Mouse (Mus musculus) lung, postnatal 4 days (tissue): Measurements from ENCODE around the gene Gramd2.

Experiments
- DNase-seq, 2 experiments: peaks; one replicate each; pipeline ENCODE4 v3.0.0; 2021

Gene Gramd2

DNA sequence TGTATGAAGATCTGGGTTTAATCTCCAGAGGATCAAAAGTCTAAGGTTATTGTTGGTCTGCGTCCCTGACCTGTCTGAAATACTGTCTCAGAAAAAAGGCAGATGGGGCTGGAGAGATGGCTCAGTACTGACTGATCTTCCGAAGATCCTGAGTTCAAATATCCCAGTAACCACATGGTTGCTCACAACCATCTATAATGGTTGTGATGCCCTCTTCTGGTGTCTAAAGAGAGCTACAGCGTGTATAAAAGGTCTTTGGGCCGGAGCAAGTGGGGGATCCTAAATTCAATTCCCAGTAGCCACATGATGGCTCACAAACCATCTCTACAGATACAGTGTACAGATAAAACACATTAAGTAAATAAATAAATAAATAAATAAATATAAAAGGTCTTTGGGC lies 10.8 kb upstream of the Gramd2 start:
- no peak for DNase-seq

DNA sequence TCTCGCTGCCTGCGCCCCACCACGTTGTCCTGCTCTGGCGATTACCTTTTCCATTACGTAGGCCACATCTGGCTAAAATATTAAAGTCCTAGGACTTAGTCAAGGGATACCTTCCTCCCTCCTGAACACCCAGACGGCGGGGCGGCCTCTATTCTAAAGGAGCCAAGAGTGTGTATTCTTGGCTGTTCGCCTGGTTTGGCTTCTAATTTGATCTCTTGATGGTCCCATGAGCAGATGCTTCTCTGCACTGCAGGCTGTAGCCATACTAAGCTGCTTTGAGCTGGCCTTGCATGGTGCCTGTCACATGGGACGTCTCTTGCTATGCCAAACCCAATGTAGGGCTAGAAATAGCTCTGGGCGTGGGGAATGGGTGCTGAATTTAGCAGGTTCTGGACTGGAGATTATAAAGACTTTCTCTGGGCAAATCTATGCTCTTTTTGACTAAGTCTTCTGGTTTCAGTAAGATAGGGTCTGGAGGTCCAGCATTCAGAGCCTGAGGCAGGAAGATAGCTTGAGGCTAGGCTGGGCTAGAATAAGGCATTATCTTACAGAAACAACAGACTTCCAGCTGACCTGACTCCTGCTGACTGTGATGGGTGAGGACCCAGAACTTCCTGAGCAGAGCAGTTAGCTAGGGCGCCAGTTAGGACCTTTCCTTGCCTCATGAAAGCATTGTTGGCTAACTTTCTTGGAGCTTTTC lies 7.6 kb upstream of the Gramd2 start:
- no peak for DNase-seq

DNA sequence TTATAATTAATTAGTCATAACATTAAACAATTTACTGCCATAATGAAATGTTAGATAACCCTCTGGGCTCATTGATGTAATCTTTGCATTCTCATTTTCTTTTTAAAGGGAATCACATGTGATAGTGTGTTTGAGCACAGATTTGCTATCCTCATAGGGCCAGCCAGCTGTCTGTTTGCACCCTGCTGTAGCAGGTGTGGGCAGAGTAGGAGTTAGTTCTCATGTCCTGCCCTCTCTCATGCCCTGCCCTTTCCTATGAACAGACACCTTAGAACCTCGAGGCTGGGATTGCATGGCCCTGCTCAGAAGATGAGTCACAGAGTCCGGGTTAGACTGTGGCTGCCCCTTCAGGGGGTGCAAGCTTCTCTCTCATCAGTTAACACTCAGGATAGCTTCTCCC lies 6.5 kb upstream of the Gramd2 start:
- DNase-seq: no peak

DNA sequence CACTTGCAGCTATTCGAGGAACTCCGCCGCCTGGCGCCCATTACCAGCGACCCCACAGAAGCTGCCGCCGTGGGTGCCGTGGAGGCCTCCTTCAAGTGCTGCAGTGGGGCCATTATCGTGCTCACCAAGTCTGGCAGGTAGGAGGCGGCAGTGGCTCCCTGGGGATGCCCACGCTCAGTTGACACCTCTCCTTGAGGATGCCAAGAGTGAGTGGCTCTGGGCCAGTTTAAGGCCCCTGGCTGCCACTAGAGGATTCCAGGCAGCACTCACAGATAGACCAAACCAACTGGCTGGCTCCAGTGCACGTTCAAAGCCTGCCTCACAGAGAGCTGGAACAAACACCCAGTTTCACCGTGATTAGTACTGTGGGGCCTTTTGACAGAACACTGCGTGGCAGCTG lies 4.3 kb upstream of the Gramd2 start:
- DNase-seq: no peak

DNA sequence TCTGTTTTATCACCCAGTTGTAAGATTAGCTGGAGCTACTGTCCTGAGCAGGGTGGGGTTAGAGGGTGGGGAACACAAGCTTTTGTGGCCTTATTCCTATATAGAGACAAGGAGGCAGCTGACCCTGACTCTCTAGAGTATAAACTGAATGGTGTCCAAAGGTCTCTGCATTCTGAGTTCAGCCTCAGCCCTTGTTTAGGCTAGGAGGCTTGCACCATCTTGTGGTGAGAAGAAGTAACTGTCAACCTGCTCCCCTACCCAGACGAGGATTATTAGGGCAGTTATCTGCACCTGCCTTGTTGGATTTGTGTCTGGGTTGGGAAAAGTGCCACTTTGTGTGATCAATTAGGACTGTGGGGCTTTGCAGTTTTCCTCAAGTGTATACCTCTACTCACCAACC lies 1.6 kb upstream of the Gramd2 start:
- peak in 1 of 2 experiments; percentile 64 for DNase-seq

DNA sequence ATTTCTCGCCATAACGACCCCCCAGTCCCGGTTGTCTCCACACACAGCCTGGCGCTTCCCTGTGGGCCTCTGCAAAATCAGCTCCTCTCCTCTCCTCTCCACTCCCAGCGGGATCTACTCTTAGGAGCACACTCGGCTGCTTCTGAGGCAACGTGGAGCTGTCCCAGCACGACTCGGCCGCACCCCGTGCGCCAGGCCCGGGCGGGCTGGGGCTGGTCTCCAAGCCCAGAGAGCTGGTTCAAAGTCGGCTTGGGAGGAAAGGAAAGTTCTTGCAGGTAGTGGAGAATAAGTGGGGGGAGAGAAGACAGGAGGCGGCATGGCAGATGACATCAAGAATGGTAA lies 561 bp downstream of the Gramd2 start:
- DNase-seq: peak in 1 of 2 experiments; percentile 18

DNA sequence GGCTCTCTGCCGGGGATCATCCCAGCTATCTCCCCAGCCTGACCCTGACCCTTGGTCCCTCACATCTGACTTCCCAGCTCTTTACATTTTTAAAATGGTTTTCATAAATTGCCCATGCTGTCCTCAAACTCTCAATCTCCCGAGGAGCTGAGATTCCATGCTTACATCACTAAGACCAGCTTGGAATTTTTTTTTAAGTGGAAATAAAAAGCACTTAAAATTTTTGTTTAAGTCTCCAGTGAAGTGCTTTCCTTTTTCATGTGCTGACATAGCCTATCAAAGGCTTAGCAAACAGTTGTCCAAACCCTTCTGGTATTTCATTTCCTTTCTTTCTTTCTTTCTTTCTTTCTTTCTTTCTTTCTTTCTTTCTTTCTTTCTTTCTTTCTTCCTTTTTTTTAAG lies 4.1 kb downstream of the Gramd2 start:
- no peak for DNase-seq

DNA sequence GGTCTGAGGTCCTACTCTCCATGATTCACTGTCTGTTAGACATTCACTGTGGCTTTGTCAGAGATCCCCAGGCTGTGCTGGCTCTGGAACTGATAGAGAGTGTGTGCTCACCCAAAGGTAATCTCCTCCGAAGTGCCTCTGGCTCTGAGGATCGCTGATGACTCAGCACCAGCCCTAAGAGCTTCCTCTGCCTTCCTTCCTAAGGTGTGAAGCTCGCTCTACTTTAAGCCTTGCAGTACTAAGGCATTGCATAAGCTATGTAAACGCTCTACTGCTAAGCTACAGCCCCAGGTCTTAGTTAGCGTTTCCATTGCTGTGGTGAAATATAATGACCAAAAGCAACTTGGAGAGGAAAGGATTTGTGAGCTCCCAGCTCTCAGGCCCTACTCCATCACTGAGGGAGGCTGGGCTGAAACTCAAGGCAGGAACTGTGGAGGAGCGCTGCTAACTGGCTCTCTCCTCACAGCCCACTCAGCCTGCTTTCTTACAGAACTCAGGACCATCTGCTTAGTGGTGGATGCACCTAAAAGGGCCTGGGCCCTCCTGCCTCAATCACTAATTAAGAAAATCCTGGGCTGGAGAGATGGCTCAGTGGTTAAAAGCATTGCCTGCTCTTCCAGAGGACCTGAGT lies 7.6 kb downstream of the Gramd2 start:
- DNase-seq: peak; percentile 39 to 65

DNA sequence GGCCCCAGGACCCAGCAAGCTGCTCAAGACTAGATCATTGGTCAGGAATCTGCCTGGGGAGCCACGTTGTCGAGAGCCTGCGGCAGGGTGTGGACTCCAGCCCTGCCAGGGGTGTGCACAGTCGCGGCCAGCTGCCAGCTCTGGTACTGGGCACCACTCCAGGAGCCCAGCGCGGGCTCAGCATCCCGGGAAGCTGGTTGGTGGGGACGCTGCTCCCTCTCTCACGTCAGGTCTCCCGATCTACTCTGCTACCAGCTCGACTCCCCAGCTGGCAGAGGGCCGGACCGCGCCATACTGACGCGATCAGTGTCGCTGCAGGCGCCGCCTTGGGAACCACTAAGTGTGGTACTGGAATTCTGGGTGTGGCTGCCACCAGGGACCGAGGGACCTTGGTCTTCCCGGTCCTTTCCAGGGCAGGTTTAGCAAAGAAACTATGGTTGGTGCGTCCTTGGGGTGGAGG lies 11.7 kb downstream of the Gramd2 start:
- DNase-seq: peak; percentile 93 to 97

DNA sequence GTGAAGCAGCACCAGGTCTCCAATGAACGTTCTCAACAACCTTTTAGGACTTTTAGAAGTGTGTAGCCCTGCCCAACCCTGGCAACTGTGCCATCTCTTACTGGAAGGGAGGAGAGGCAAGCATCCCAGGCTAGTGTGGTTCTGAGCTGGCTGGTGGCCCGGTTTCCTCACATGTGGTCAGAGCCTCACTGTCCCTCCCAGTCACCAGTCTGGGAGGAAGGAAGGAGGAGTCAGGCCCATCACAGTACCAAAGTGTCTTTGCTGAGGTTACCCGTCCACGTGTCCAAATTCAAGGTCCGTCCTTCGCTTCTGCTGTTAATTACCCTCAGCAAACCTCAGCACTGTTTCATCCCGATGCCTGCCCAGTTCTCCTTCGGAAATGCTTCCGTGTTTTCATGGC lies 12.2 kb downstream of the Gramd2 start:
- DNase-seq: peak; percentile 62 to 71

DNA sequence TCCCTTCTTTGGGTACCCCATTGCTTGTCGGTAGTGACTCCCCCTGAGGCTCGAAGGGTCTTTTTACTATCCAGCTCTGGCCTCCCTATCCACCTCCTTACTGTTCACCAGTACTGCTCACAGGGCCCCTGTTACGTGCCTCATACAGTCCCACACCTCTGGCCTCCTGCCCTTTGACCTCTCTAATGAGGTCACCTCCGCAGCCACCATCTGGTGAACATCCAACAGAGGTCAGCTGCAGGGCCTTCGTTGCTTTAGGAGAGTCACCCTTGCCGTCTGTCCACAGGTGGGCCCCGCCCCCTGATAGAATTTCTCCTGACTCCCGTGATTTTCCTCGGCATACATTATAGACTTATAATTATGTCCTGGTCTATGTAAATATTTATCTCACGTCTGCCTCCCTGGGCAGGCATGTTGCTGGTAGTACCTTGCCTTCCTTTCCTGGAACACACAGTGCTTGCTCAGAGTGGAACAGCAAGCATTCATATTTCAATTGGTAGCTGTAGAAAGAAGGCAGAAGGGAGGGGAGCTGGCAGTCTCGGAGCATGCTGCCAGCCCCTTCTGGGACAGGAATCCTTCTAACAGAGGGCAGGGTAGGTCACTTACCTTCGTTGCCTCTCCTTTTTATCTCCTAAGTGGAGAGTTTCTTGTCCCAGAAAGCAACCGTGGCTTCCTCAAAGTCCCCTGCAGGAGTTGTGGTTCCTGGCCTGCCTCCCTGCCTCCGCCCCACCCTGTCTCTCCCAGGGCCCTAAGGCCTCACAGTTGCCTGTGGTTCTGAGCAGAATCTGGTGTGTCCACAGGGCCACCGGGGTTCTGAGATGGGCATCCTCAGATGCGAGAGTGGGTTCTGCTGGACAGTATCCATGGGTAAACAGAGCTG lies 14.9 kb downstream of the Gramd2 start:
- DNase-seq: peak in 1 of 2 experiments; percentile 44

DNA sequence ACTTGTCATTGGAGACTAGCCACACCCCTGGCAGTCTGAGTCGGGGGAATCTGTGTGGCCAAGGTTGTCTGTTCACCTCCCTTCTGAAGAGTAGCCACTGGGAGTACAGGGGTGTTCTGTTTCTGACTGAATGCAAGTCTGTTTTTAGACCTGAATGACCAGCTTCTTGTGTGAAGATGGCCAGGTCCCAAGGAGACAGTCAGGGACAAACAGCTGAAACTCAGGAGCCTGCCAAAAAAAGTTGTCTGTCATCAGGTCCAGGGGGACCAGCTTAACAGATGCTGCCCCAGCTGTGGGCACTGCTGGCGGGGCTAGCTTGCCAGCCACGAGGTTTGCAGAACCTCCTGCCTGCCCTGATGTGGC lies 15.5 kb downstream of the Gramd2 start:
- no peak for DNase-seq

DNA sequence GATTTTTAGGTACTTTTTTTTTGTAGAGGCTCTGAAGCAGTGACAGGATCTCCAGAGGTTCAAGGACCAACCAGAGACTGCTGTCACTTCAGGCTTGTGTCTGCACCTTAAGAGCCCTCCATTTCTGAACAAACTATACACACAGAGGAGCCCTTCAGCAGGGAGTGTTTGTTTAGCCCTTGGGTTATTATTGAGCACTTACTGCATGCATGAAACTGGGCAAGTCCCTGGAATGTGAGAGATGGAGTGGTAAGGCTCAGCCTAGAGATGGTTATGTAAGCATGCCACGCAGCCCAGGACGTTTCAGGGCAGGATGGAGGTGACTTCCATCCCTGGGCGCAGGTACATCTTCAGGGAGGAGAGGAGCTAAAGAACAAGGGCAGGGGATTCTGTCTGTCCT lies 16.4 kb downstream of the Gramd2 start:
- peak; percentile 54 to 67 for DNase-seq

DNA sequence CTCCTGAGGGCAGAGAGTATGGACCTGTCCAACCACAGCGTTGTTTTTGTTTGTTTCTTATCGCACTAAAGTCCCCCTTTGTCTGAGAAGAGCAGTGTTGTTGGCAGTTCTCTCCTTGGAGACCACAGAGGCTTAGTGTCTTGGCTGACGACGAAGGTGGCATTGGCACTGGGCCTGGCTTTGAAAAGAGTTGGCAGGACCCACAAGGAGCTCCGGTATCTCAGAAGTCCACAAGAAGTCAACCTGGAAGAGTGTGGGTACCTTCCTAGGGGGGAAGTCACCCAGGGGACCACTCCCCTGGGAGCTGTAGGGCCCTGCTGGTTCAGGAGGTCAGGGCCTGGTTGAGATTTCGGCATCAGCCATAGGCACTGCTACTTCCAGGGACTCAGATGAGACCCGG lies 21.1 kb downstream of the Gramd2 start:
- DNase-seq: peak in 1 of 2 experiments; percentile 52

DNA sequence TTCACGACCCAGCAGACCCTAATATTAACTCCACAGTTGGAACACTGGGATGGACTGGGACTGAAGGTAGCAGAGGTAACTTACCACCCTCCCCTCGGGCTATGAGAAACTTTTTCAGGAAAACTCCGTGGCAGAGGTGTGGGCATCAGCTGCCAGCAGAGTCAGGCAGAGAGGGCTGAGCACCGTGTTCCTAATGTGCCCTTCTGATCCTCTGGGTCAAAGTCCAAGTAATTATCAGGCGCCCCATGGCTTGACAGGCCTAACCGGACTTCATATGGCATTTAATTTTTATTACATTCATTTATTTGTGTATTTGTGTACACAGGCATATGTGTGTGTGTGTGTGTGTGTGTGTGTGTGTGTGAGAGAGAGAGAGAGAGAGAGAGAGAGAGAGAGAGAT lies 23.2 kb downstream of the Gramd2 start:
- DNase-seq: no peak

DNA sequence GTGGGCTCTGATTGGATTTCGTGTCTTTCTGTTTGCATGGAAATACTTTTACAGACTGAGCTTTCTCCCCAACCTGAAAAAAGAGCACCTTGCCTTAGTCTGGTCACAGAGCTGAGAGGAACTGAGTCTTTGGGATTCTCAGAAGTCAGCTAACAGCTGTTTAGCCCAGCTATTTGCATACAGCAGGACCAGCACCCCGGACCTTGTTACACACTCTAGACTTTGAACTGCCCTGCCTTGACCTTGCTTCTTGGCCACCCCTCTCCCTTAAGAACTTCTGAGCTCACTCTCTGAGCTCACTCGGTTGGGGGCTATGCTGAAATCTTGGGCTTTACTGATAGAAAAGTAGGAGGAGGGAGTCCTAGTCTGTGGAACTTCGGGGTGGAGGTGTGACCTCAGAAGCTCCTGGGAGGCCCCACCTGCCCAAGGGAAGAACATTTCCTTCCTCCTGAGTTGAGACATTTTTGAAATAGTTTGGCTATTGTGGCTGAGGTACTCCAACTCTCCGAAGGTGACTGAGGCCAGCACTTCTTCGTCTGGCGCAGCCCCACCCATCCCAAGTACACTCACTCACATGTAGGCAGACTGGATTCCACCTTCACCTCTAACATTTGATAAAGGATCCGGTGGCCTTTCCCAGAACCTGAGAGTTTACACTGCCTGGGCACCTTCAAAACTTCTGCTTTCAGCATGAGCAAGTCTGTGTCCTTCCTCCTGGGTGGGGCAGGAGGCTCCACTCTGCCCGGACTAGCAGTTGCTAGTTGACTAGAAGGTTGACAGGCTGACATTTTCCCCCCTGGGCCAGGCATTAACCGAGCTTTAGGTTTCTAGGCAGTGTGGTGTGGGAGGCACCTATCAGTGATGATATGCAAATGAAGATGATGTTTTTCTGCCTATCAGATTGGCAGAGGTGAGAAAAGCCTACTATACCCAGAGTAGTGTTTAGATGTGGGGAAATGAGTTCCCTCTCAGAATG lies 27.2 kb downstream of the Gramd2 start:
- peak; percentile 57 to 84 for DNase-seq

DNA sequence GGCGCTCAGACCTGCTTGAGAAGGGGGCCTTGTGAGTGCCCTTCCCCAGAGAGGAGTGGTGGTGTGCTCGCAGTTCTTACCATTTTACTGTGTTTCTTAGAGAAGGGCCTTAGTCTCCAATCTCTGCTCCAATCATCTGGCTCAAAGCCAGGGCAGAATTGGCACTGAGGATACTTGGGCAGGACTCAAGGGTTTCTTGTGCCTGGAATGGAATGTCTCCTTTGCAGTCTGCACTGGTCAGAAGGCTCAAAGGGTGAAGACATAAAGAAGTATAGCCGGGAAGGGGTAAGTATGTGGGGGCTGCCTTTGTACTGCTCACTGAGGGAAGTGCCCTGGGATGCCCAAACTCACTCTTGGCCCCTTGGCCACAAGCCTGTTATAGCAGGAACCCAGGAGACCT lies 29.3 kb downstream of the Gramd2 start:
- DNase-seq: peak; percentile 84 to 88

DNA sequence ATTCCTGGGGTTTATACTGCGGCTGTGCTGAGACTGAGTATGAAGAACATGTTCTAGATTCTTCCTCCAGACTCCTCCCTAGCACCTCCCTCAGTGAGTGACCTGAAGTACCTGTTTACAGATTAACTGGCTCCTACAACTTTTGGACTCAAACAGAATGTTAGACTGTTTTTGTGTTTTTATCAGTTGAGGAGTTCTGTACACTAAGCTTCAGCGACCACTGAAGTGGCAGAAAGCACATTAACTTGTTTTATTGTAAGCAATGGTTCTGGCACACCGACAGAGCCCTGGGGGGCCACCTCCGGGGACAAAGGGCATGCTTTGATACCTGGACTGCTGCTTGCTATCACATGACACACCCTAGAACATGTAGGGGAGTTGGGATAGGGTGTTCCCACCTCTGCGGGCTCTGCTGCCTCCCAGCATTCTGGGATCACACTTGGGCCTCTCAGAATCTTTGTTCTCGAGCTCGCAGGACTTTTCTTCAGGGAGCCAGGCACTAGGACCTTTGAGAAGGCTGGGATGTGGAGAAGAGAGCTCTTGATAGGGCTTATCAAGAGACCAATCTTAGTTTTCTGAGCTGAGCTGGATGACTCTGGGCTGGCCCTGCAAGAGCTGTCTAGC lies 36.4 kb downstream of the Gramd2 start:
- peak; percentile 38 to 71 for DNase-seq

DNA sequence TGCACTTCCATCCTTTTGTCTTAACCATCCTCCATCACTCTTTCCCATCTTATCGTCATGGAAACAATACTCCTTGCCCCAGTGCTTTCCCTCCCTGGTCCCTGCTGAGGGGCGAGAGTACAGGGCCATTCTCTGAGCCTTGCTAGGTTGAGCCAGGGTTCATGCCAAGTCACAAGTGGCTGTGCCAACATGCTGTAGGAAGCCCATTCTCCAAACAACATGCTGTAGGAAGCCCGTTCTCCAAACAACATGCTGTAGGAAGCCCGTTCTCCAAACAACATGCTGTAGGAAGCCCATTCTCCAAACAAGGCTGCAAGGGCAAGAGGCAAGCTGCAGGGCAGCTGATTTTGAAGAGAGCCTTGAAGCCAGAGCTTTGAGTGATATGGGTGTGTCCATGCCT lies 38.3 kb downstream of the Gramd2 start:
- DNase-seq: peak; percentile 39 to 74

DNA sequence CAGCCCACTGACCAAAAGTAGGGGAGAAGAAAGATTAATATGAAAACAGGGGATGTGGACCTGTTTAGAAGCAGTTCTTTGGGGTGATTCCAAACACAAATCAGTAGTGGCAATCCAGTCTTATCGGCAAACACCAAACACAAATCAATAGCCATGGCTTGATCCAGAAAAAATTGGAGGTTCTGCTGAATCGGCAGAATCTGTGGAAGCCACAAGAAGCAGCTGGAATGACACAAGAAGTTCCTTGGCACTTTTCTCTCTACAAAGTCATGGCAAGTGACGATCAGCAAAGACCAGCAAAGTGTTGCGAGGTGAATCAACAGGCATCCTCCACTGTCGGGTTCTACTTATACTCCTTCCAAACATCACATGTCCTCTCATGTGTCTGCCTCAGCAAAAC lies 41.2 kb downstream of the Gramd2 start:
- no peak for DNase-seq

DNA sequence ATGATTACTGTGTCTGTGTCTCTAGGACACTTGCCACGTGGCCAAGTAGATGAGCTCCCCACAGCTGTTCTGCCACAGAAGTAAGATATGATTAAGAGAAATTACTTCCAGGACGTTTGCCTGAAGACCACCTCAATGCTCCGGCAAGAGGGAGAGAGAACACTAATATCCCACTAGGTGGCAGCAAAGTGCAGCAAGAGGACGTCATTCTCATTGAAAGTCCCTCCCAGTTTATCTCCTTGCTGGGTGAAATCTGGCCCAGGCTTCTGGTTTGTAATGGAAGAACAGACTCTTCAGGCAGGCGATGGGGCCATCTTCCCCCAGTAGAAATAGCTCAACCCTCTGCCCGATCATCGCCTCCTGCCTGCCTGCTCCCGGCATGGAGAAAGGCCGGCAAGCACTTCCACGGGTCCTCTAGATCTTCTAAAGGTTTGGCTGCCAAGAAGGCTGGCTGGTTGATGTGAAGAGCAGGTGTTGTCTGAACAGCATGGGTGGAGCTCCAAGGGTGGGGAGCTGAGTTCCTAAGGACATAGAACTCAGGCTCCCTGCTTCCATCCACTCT lies 43.2 kb downstream of the Gramd2 start:
- peak; percentile 54 to 79 for DNase-seq
